Mouse (Mus musculus): ENCODE data around the gene Rbp4.

Rbp4 gene

DNA sequence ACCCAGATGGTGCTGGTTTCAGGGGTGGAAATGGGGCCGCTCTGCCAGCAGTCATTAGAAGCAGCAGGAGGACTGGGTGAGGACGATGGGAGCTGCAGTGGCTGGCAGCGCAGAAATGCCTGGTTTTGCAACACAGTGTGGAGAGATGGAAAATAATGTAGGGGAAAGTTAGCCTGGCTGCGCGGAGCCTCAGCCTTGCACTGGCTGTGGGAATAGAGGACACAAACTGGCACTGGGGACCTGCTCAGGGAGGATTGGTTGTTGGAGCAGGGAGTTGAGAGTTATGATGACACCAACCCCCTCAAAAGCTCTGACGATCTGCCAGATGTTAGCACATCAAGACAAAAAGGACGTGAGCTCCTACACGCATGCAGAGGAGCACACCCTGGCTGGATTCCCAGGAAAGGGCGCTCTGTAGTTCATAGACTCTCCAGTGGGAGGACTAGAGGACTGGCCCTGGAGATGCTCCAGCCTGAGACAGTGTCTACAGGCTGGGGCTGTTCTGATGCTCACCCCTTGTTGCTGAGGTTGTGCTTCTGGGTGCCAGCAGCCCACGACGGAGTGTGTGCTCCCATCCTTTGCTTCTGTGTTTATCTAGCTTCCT lies 38.0 kb downstream of the Rbp4 start:
- no peak for DNase-seq

DNA sequence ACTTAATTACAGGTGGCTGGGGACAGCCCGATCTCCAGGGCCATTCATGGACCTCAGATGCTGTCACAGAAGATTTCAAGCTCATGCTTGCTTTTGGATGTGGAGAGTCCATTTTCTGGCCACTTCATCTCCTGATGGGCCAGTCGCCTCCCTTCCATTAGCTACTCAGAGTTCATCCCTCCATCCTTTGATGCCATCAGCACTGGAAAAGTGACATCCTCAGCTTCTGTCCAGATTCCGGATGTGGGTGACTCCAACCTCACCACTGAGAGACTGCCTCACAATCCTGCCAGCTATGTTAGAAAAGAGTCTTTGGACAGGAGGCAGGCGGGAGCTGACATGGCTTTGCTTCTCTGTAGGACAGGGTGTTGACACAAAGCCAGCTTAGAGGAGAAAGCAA lies 39.2 kb downstream of the Rbp4 start:
- DNase-seq: no peak

DNA sequence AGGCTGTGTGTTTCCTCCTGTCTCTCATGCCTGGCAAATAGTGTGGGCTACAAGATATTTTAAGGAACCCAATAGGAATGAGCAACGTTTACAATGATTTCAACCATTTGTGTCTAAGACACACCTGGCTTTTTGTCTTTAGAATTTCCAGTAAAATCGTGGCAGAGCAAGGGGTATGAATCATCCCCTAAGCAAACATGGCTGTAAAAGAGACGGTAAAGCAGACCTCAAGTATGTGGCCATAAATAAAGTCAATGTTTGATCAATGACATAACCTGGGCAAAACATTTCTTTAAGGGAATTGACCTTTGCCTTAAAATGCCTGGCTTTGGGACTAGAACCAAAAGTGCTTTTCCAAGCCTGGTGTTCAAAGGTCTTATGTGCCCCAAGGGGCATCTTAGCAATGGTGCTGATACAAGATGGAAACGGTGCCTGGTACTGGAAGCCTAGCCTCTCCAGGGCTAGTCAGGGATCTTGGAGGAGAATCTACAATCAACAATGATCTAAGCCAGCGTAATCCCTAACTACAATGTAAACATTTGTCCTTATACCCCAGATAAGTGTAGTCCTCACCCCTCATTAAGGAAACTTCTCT lies 42.1 kb downstream of the Rbp4 start:
- no peak for DNase-seq

DNA sequence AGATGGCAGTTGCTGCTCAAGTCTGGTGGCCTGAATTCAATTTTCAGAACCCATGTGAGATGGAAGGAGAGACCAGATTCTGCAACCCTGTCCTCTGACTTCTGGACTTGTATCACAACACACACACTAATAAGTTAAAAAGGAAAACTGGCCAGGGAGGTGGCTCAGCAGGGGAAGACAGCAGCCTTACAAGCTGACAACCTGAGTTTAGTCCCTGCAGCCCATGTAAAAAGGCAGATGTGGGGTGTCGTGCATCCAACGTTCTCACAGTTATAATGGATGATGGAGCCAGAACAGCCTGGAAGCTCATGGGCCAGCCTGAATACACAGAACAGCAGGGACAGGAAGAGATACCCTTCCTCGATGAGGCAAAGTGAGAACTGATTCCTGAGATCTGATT lies 43.7 kb downstream of the Rbp4 start:
- DNase-seq: no peak

DNA sequence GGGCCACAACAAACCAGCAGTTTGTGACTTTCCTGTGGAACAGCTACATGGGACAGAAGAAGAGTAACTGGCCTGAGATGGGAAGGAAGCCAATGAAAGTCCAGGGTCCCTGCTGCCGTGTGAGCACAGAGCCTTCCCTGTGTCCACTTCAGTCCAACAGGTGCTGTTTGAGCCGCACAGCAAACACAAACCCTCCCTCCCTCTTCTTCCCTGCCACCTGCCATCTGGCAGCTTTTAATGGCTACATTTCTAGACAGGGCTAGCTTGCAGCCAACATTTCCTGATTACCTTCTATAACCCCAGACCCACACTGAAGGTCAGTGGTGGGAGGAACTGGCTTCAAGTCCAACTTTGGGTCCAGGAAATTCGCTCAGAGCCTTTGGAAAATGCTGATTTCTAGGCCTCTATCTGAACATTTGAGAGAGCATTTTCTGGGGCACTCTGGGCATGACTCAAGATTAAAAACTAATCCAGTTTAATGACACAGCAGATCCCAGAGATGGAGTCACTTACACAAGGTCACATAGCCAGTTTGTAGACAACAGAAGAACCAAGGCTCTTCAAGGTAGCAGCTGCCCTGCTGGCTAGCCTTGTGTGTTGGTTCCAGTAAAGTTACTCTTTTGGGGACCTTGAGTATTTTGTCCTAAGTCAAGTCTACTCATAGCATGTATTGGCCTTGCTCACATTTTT lies 47.1 kb downstream of the Rbp4 start:
- no peak for DNase-seq

DNA sequence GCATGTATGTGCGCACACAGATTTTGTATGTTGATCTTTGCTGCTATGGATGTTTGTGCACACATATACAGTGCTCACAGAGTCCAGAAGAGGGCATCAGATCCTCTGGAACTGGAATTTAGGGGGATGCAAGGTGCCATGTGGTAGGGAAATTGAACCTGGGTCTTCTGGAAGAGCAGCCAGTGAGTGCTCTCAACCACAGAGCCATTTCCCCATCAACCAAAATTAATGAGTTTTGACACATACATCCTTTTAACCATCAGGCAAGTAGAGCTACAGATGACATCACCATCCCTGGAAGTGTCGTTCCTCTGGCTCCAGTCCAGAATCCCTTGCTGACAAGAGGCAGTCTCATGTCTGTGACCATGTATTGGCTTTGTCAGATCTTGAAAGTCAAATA lies 48.8 kb downstream of the Rbp4 start:
- no peak for DNase-seq

DNA sequence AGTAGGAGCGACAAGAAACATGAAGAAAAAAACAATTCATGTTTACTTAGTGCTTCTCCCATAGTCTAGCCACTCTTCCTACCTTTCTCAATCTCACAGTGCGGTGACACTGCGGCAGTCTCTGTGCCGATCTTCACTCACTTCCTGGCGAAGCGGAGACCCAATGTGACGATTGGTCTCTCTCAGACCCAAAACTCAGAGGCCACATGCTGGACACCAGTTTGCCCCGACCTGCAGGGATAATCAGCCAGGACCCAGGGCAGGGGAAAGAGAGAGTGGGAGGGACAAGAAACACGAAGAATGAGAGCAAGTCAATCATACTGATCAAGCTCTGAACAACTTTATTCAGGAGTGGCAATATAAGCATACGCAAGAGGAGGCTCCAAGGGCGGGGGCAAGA lies 50.0 kb downstream of the Rbp4 start:
- no peak for DNase-seq

DNA sequence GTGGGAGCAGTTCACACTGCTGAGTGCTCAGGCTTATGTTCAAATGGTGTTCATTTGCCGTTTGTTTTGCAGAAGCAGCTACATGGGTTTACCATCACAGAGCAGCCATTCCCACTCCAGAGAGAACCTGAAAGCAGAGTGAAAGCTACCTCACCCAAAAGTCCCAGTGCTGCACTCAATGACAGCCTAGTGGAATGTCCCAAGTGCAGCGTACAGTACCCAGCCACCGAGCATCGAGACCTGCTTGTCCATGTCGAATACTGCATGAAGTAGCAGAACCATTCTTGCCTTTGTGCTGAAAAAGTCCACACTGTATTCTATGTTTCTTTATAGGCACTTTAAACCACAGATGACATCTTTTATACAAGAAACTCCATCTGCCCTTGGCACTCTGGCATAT lies 51.9 kb downstream of the Rbp4 start:
- DNase-seq: no peak

Data from B cell, adult 2 months (primary cell).